Mouse (Mus musculus) hematopoietic multipotent progenitor cell, adult 10-12 weeks (in vitro differentiated cells): ENCODE measurements around the gene Hkdc1. TPM values are rescaled to one million over a fixed set of nuclear protein-coding genes. Genes with fewer than 3 reads are reported as not detected.

Source experiments
- polyA plus RNA-seq: library from polyadenylated mRNA; stranded (reverse); fragments of >175 nt; gene quantifications from 2 replicates; pipeline ENCODE4 v1.2.3, GENCODE M21; 2012; ENCODE audit warnings: low replicate concordance

Hkdc1 gene
- polyA plus RNA-seq: 0.03 TPM in 1 of 2 replicates, not detected in the other

DNA sequence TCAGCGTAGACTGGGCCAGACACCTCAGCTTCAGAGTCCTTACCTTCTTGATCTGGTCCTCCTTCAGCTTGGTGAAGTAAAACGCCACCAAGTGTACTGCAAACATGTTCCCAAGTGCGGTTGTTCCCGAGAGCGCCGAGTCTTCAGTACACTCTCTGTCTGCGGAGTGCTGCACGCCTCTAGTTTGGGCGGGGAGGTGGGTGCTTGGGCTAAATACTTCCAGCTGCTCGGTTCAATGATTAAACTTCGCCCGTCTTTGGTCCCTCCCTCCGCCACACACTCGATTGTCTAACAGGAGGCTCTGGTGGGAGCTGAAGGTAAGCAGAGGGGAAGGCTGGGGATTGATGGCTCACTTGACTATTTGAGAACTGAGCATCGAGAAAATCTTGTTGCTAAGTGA lies at the start of gene Hkdc1:
Gene Hkdc1 (minus strand): TSS at position 237 of the 400 bp plus-strand sequence.

DNA sequence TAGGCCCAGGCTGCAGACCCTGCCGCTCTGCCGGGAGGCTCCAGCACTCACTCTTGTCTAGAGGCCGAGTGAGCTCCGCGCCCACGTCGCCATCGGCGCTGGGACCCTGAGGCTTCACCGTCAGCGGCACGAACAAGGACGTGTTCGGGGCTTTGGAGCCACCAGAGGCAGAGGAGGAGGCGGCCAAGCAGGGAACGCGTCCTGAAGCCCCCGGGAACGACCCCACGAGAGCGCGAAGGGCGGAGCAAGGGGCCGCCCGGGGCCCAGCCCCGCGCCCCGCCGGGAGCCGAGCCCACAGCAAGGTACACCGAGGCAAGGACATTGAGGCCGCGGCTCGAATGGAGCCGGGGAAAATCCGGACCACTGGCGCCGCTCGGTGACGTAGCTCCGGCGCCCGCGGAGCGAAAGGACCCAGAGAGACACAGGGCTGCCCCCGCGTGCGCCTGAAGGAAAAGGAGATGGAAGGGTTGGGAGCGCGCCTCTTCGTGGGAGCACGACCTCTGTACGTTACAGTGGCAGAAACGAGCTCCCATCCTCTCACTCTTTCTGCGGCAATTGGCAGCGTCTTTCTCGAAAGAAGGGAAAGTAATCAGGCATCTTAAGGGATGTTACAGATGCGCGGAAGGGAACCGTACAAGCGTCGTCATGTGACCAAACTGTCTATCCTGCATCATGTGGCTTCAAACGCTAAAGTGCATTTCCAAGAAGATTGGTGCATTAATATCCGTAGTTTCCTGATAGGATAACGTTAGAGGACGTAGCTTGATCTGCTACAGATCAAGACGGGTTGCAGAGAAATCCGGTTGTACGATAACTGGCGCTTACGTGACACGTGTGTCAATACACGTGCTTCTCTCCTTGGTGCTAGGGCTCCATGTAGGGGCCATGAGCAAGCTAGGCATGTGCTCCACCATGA lies 27.3 kb upstream of the Hkdc1 start, which contains the start of the genes 4930507D05Rik and Supv3l1:
Gene 4930507D05Rik (plus strand): TSS at position 126 of the 916 bp plus-strand sequence.
Gene Supv3l1 (minus strand): TSS at position 375 of the 916 bp plus-strand sequence.

DNA sequence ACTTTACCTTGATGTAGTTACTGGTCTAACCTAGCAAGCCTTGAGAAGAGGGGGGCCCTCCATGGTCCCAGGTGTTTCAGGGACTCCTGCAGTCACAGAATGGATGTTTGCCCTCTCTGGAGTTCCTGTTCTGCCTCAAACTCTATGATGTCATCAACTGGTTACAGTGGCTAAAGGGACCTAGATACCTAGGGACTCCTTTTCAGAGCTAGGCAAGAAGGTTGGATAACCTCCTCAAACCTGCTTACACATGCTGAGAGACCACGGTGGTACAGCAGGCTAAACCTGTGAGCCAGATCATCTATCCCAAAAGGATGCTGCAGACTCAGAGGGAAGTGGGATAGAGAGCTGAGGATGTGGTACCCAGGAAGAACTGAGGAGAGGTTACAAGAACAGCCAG lies 42.5 kb downstream of the Hkdc1 start, which contains the start of gene Hk1:
Gene Hk1 (minus strand): TSS at position 101 of the 400 bp plus-strand sequence.

Other genes starting within 250 kb of the Hkdc1 start
- gene Tspan15, start 191.2 kb downstream of the Hkdc1 start, polyA plus RNA-seq: 4.6 and 4.8 TPM in 2 replicates
- not detected in 2 replicates for gene Tacr2, start 170.1 kb downstream of the Hkdc1 start, polyA plus RNA-seq
- gene Hk1, start 42.6 kb downstream of the Hkdc1 start, polyA plus RNA-seq: 82.7 and 103 TPM in 2 replicates
- gene 4930507D05Rik, start 27.0 kb upstream of the Hkdc1 start, polyA plus RNA-seq: not detected in 2 replicates
- 9.8 and 19.9 TPM in 2 replicates for gene Supv3l1, start 27.2 kb upstream of the Hkdc1 start, polyA plus RNA-seq
- gene Vps26a, start 64.3 kb upstream of the Hkdc1 start, polyA plus RNA-seq: 4.1 and 15.5 TPM in 2 replicates
- 26.6 and 467 TPM in 2 replicates for gene Srgn, start 105.0 kb upstream of the Hkdc1 start, polyA plus RNA-seq
- 8.6 and 13.2 TPM in 2 replicates for gene Kif1bp, start 156.0 kb upstream of the Hkdc1 start, polyA plus RNA-seq
- gene Ddx21, start 179.8 kb upstream of the Hkdc1 start, polyA plus RNA-seq: 43.2 and 49.2 TPM in 2 replicates
- 41.4 and 59.3 TPM in 2 replicates for gene Ddx50, start 228.7 kb upstream of the Hkdc1 start, polyA plus RNA-seq